Mouse (Mus musculus) left cerebral cortex, adult 2 months (tissue): Measurements from ENCODE around the gene Cd47. TPM values are rescaled to one million over a fixed set of nuclear protein-coding genes. Genes with fewer than 3 reads are reported as not detected.

Experiments
- DNase-seq, 2 experiments: peaks; one replicate each; pipeline ENCODE4 v3.0.0; 2021 to 2022; ENCODE audit warnings: low spot score in 2 of 2, mixed read lengths in 1 of 2; ENCODE audit errors: extremely low spot score in 1 of 2
- H3K27ac ChIP-seq: fragments of 200-600 bp; 2 replicates; pipeline ENCODE4 v1.8.1; 2022
- H3K4me3 ChIP-seq: fragments of 200-600 bp; 2 replicates; pipeline ENCODE4 v1.8.1; 2022
- CTCF ChIP-seq: fragments of 200-600 bp; IDR thresholded peaks from 2 replicates; pipeline ENCODE4 v1.8.1; 2022; ENCODE audit warnings: antibody characterized with exemption, mild to moderate bottlenecking, moderate library complexity
- intact Hi-C: fragments of 180-260 bp; cut with DNase I; formaldehyde crosslinking; loops from one replicate; pipeline ENCODE4 v1.15.1; 2025
- total RNA-seq, 2 experiments: library from RNA; stranded (reverse); gene quantifications; 2 replicates each; pipeline ENCODE4 v1.2.3; 2021

Gene Cd47
- total RNA-seq, 2 experiments from 2014 or later: 217 to 235 TPM

GRCm38 (mm10) chr16:49772576-49772975 lies 27.8 kb upstream of the Cd47 start:
- intact Hi-C loops: no loop called here
- Histone ChIP-seq H3K27ac (no peak overlapping the region), H3K4me3 (no peak overlapping the region)
- DNase-seq: no peak
- TF ChIP-seq CTCF: no peak

DNA sequence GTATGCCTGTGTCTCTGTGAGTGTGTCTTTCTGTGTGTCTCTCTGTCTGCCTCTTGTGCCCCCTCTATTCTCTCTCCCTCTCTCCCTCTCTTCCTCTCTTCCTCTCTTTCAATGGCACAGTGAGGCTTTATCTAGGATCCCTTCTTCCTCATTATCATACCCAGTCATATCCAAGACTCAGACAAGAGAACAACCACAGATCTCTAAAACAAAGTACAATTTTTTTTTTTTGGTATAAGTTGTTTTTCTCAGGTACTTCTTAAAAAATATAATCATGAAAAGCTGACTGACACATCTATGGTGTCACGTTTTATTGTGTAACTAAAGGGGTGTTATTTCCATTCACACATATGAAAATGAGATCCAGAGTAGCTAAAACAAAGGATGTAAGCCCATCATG lies 27.3 kb upstream of the Cd47 start:
- no peak overlapping the region for H3K4me3 ChIP-seq
- intact Hi-C loops: no loop called here
- DNase-seq: no peak
- TF ChIP-seq CTCF: no peak
- H3K27ac ChIP-seq: no peak overlapping the region

DNA sequence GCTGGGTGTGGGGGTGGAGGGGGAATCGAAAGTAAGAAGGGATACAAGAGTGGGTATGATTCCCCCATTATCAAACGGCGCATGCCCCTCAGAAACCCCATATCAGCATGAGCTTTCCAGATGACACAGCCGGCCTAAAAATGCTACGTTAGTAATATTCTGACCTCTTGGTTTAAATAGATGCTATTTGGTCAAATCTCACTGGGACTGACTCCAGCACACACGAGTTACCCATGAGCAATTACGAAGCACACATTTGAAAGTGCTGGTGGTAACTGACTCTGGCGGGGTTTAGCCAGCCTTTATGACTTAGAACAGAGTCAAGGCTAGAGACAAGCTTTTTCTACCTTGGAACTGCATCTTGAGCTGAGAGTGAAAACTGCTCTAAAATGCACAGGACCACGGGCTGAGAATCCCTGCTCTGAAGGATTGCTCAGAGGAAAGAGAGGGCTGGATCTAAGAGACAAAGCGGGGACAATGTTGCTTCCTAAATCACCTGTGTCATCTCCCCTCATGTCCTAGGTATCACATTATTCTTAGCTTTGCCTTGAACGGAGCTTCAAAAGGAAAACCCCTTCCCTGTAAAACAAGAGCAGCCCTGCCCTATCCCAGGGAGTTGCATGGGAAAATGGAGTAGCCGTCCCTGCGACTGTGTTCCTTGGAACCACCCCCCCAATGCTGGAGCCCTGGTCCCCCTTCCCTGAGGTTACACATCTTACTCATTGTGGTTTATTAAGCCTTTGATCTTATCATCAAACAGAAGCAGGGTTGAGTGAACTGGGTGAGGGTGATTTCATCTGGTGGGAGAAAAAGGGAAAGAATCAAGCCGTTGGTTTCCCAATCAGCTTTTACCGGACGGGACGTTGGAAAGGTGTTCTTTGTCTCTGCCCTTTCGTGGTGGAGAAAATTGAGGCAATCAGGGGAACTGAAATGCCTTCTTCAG lies 26.0 kb upstream of the Cd47 start:
- intact Hi-C loops: no loop called here
- no peak overlapping the region for H3K4me3 ChIP-seq
- DNase-seq: no peak
- TF ChIP-seq CTCF: no peak
- H3K27ac ChIP-seq: no peak overlapping the region

- Histone ChIP-seq H3K4me3 (no peak overlapping the region), H3K27ac (no peak overlapping the region)
These were observed 25.0 kb upstream of the Cd47 start for GRCm38 (mm10) chr16:49775002-49775966.

DNA sequence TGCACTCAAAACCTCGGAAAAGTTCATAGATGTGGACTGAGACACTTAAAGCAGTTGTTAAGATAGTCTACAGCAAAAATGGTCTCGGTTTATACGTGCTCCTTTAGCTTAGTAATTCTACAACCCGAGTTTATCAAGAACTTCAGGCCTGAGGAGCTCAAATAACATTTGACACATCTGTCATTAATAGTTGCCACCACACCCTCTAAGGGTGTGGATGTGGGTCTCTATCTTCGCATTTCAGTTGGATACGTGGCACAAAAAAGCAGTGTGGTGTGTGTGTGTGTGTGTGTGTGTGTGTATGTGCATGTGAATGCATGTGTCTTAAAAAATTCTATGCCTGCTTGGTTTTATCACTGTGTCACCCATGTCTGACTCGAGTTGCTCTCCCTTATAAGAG lies 23.4 kb upstream of the Cd47 start:
- intact Hi-C loops: no loop called here
- no peak overlapping the region for H3K4me3 ChIP-seq
- no peak for DNase-seq
- TF ChIP-seq CTCF: no peak
- H3K27ac ChIP-seq: no peak overlapping the region

More at GRCm38 (mm10) chr16:49775002-49775966, 25.0 kb upstream of the Cd47 start:
- no peak for DNase-seq
- TF ChIP-seq CTCF: no peak
- intact Hi-C loops: no loop called here

GRCm38 (mm10) chr16:49781556-49782156 lies 18.7 kb upstream of the Cd47 start:
- no peak for DNase-seq
- H3K4me3 ChIP-seq: no peak overlapping the region
- intact Hi-C loops: no loop called here
- H3K27ac ChIP-seq: no peak overlapping the region
- TF ChIP-seq CTCF: no peak

DNA sequence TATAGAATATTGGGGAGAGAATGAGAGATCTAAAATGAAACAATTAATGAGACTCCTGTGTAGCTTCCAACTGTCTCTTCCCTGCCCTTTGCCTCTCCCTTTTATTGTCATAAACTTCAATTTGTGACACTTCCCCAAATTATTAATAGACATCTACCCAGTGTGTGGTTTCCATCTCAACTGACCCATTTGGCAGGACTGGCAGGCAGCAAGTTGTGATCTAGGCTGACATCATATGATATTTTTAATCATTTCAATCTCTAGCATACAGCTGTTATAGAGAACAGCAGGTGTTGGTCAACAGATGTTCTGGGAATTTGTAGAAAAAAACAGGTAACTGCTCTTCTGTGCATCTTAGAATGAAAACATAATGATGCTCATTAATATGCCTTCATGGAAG lies 17.0 kb upstream of the Cd47 start:
- no peak for TF ChIP-seq CTCF
- intact Hi-C loops: no loop called here
- no peak overlapping the region for H3K4me3 ChIP-seq

GRCm38 (mm10) chr16:49786116-49786515 lies 14.2 kb upstream of the Cd47 start:
- Histone ChIP-seq H3K4me3 (no peak overlapping the region), H3K27ac (no peak overlapping the region)
- DNase-seq: no peak
- TF ChIP-seq CTCF: no peak
- intact Hi-C loops: no loop called here

More for the DNA sequence above, 17.0 kb upstream of the Cd47 start:
- DNase-seq: no peak
- H3K27ac ChIP-seq: no peak overlapping the region

GRCm38 (mm10) chr16:49787714-49788113 lies 12.6 kb upstream of the Cd47 start:
- no peak for DNase-seq
- Histone ChIP-seq H3K4me3 (no peak overlapping the region), H3K27ac (no peak overlapping the region)
- intact Hi-C loops: no loop called here
- TF ChIP-seq CTCF: no peak

DNA sequence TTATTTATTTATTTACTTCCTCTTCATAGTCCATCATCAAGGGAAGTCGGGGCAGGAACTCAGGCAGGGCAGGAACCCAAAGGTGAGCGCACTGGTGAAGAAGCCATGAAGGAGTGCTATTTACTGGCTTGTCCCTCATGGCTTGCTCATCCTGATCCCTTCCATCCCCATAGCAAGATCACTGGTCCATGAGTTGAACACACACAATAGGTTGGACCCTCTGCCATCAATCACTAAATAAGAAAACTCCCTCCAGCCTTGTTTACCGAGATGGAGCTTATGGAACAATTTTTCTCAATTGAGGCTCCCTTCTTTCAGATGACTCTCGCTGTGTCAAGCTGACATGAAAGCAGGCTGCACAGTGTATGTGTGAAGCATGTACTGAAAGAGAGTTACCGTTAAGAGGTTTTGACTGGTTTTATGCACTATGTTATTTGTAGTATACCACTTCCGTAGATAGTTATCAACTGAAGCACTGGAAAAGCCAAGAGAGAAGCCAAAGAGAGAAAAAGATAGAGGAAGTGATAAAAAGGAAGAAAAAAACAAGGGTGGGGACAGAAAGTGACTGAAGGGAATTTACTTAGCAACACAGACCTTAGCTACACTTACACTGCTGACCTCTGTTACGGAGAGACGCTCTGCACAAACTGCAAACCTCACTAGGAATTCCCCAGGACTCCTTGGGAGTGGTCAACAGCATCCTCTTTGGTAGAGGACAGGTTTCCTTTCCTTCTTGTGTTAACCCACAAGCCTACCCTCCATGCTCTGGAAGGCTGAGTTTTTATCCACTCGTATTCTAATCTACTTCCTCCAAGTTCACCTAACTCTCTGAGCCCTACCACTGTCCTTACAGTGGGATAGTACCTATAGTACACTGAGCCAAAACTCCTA lies 9.5 kb upstream of the Cd47 start:
- no peak for DNase-seq
- Histone ChIP-seq H3K27ac (no peak overlapping the region), H3K4me3 (no peak overlapping the region)
- TF ChIP-seq CTCF: no peak
- intact Hi-C loops: no loop called here

DNA sequence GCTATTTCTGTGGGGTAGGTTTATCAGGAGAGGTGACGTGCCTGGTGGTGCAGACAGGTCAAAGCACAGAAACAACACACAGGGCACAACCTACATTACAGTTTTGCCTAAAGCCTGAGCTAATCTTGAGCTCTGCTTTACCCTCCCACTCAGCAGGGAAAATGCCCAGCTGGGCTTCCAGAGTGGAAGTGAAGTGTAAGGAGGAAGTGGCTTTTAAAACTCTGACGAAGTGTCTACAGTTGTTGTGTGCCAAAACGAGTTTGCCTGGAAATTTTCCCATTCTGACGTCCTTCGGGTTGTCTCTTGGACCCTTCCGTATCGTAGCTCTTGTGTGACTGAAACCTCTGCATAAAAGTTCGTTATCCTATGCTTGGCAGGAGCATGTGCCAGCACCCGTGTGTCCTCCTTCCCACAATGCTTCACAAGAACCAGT lies 7.9 kb upstream of the Cd47 start:
- no peak for TF ChIP-seq CTCF
- intact Hi-C loops: no loop called here
- no peak for DNase-seq
- Histone ChIP-seq H3K4me3 (no peak overlapping the region), H3K27ac (no peak overlapping the region)
